Mouse (Mus musculus): ENCODE measurements around the gene Prss57.

GRCm38 (mm10) chr10:79780664-79781015, 10.1 kb downstream of the Prss57 start:
- TF ChIP-seq GATA1 (IDR thresholded peaks at IDR 0.05; ENCODE audit: low read length): no peak
- no peak for TF ChIP-seq TAL1 (IDR thresholded peaks at IDR 0.05; ENCODE audit: low read length)
